Mouse (Mus musculus) B cell, adult 2 months (primary cell): ENCODE results near the gene Alox5.

Source experiments
- DNase-seq, 2 experiments: peaks; one replicate each; pipeline ENCODE4 v3.0.0; 2022

The Alox5 gene

DNA sequence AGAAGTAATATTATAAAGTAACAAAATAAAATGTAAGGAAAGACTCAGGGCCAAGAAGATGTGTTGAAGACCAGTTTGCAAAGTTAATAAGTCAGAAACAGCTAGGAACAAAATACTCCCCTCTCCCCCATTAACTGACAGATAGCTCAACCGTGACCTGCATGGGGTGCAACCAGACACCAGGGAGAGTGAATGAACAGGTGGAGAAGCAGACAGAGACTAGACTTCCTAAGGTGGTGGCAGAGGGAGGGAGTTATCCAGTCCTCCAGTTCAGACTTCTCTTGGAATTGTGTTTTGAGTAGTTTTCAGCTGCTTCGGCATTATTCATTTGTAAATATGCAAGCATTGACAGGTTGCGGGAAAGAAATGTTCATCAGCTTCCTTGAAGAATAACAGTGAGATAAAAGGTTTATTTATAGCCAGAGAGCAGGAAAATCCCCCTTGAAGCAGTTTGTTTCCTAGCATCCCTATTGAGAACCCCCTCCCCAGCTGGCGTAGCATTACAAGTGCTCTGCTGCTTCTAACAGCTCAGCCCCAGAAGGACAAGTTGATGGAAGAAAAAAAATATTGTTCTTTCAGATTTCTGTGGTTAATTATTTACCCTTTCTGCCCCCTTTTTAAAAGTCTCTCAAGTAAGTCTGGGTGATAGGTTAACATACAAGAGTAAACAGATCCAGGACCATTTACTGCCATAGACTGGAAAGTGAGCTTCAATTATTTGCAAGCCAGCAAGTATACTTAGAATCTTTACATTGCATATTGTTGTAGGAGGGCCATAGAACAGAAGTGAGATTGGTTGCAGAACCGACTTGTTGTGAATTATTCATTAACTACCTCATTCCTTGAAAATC lies 75.6 kb downstream of the Alox5 start:
- DNase-seq, result no peak

DNA sequence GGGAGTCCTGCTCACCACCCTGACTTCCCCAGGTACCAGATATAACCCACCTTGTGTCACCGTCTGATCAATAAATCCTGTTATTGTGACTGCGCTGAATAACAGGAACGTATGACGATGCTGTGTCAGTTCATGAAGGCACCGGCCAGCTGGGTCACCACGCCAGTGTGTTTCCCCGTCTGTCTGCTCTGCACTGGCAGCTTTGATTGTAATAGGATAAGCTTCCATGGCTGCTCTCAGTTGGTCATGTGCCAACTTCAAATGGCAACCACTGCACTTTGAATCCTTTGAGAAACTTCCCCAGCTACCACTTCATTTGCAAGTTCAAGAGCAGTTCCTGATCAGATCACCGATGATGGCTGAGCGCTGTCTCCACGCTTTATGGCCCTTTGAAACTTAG lies 77.4 kb downstream of the Alox5 start:
- no peak for DNase-seq

DNA sequence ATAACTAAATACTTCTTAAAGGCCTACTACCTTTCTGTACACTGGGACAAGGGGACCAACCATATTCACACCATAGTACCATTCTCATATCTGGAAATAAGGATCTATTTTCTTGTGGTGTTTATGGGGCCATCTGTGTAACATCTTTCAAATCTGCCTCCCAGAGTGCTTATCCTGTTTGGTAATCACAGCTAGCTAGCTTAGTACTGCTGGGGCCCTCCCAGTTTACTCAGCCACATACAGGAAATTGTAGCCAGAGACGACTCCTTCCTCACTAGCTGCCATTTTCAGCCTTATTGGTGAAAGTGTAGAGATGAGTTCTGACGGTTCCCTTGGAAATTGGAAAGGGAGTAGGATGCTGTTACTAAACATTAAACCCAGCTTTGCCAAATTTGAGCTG lies 79.4 kb downstream of the Alox5 start:
- no peak for DNase-seq

DNA sequence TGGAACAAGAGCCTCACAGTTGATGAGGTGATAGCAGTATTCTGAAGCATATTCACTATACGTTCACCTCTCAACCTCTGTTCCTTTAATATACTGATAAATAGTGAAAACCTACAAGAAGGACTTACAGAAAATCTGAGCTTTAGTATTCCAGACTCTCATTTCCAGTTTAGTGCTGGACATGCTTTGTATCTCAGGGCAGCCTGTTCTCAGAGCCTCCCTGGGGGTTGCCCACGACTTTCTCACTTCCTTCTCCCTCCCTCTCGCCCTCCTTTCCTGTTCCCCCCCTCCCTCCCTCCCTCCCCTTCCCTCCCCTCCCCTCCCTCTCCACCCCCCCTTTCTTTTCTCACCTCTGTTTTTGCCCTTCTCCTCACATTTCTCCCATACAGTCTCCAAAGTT lies 80.8 kb downstream of the Alox5 start:
- no peak for DNase-seq

DNA sequence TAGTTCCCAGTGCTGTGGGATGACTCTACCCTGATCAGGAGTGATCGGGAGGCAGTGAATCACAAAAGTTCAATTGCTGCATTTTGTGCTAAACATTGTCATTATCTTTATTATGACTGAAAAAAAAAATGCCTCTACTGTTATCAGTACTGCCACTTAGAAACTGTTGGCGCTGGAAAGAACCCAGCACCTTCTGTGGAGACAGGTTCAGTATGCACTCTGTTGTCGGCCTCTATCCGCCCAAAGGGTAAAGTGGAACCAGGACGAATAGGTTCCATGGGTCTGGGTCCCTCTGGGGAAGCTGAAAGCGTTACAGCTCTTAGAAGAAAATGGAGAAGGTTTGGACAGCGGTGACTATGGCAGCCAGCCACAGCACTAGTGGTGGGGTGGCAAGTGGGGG lies 82.1 kb downstream of the Alox5 start:
- DNase-seq, result no peak

DNA sequence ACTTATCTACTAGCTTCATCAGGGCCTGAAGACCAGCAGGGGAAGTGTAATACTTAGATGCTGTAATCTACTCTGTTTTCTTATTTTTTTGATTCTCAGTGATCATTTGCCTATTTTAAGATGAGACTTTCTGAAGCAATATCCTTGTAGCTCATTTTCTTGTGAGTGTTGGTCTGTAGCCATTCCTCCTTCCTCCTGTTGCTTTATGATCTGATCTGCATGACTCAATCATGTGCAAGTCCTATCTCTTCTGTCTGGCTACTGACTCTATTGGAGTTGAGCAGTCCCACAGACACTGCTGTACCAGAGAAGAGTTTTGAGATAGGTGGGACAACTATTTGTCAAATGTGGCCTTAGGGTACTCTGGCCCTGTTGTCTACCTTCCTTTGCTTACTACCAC lies 86.4 kb downstream of the Alox5 start:
- no peak for DNase-seq

DNA sequence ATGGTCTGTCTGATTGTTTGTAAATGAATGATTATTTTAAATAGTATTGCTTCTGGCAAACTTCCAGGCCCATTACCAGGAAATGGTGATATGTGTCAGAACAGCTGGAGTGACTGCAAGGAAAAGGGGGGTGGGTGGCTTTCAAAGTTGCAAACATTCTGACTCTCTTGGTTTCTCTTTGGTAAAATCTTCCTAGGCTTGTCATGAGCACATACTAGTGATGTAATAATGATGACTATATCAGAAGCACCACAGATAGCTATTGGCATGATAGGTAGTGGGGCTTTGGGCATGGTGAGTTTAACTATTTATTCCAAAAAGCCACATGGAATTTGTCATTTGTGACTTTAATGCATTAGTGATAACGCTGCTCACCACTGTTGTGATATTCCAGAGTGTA lies 86.8 kb downstream of the Alox5 start:
- no peak for DNase-seq

DNA sequence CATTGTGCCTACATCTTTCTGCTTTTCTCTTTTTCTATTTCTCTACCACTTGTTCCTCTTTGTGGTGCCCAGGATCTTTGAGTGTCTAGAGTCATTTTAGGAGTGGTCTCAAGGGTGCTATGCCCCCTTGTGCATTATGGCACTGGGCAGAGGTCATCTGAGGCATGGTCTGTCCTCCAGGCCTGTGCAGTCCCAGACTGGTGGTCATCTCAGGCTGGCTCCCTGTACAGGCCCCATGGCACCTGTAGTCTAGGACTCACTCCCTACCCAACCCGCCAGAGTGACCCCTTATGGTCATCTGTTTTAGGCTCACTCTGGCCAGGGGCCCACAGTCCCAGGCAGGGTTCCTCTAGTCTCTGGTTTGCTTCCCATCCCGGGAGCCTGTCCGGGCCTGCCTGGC lies 89.5 kb downstream of the Alox5 start:
- no peak for DNase-seq

DNA sequence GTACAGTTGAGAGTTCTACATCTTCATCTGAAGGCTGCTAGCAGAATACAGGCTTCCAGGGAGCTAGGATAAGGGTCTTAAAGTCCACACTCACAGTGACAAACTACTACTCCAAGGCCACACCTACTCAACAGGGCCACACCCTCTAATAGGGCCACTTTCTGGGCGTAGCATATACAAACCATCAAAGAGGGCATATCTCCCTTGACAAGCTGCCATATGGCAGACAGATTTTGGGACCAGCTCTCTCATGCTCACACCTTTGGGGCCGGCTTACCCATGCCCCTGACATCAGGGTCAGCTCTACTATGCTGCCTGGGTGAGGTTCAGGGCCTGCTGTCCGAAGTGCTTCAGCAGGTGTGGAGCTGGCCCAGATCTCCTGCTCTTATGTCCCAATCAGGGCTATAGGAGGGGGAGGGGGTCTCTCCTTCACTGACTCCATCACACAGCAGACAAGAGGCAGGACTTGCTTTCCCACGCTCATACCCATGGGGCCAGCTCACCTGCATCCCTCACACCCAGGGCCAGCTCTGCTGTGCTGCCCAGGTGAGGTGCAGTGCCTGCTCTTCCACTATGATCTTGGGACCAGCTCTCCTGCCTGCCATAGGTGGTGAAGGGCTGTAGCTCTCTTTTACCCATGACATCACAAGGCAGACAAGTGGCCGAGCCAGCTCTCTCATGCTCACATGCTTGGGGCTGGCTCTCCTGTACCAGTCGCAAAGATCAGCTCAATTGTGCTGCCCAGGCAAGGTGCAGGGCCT lies 90.6 kb downstream of the Alox5 start:
- no peak for DNase-seq

DNA sequence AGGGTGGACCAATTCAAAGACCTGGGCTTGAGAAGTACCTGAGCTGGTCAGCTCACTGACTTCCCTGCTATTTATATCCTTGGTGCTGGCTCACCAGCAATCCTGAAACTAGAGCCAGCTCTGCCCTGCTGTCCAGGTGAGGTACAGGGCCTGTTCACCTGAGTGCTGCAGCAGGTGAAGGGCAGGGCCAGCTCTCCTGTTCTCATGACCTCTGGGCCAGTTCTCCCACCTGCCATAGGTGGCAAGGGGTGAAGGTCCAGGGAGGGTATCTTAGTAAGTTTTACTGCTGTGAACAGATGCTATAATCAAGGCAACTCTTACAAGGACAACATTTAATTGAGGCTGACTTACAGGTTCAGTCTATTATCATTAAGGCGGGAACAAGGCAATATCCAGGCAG lies 91.2 kb downstream of the Alox5 start:
- no peak for DNase-seq

DNA sequence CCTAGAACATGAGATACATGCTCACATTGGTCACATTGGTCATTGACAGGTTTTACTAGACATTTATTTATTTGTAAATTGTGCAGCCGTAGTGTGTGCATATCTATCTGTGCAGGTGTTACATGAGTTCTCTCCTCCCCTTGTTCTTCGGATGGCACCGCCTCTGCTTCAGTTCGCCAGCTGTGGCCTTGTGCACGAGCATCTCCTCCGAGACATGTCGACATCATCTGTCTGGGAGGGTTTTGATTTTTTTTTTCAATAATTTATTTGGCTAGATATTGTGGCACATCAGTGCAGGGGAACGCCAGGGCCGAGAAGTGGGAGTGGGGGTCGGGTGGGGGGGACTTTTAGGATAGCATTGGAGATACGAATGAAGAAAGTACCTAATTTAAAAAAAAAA lies 93.0 kb downstream of the Alox5 start:
- DNase-seq, result no peak

DNA sequence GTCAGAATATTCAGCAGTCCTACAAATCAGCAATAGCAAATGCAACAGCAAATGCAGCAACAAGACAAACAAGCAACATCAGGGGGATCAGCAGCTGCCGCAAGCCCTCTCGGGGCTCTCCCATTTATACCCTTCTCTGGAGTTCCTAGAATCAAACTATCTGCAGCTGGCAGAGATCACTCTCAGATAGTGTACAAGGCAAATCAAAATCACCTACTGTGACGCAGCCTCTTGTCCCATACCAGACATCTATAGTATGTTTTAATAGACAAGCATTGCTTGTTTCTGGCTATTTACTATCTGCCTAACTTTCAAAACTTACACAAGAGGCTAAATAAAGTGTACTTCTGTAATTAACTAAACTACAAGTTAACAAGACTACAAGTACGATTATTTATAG lies 99.0 kb downstream of the Alox5 start:
- DNase-seq, result no peak

DNA sequence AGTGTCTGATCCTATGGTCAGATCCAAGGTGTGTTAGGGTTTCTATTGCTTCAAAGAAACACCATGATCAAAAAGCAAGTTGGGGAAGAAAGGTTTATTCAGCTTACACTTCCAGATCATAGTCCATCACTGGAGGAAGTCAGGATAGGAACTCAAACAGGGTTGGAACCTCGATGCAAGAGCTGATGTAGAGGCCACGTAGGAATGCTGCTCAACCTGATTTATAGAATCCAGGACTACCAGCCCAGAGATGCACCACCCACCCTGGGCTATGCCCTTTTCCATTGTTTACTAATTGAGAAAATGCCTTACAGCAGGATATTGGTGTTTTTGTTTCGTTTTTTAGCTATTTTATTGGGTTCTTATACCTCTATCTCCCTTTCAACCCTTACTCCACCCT lies 99.5 kb downstream of the Alox5 start:
- DNase-seq, result no peak
